Mouse (Mus musculus) erythroblast, embryonic 14.5 days (primary cell): ENCODE measurements around the gene Gm29094. TPM values are rescaled to one million over a fixed set of nuclear protein-coding genes. Genes with fewer than 3 reads are reported as not detected.
"Not testable (repeated sequence)": the region's sequence is repeated elsewhere in the genome, so short reads cannot be mapped to it uniquely, and the experiment has no call there.

ENCODE experiments used
- H3K27me3 ChIP-seq: 2 replicates; pipeline ENCODE4 v1.6.1; 2012; ENCODE audit warnings: inconsistent platforms; ENCODE audit not compliant: control insufficient read depth
- H3K36me3 ChIP-seq: 2 replicates; pipeline ENCODE4 v1.6.1; 2012; ENCODE audit warnings: mild to moderate bottlenecking, inconsistent platforms; ENCODE audit not compliant: control insufficient read depth
- H3K4me1 ChIP-seq: 2 replicates; pipeline ENCODE4 v1.6.1; 2012; ENCODE audit warnings: inconsistent platforms; ENCODE audit not compliant: control insufficient read depth
- H3K4me3 ChIP-seq: replicated peaks from 2 replicates; pipeline ENCODE3; 2012; ENCODE audit warnings: moderate library complexity, mild to moderate bottlenecking, inconsistent platforms
- H3K9me3 ChIP-seq: 2 replicates; pipeline ENCODE4 v1.6.1; 2012; ENCODE audit warnings: low read length, inconsistent platforms, mixed read lengths; ENCODE audit not compliant: control insufficient read depth
- polyA plus RNA-seq: library from polyadenylated mRNA; stranded (reverse); fragments of >175 nt; gene quantifications from 2 replicates; pipeline ENCODE4 v1.2.3, GENCODE M21; 2012

Gene Gm29094
- polyA plus RNA-seq: not detected in 2 replicates

- H3K9me3 ChIP-seq, H3K4me1 ChIP-seq, H3K27me3 ChIP-seq, H3K36me3 ChIP-seq, H3K4me3 ChIP-seq: not testable (repeated sequence)
Observed at GRCm38 (mm10) chr9:89198969-89199416, at the start of gene Gm29094, which contains the start of gene Bcl2a1b. Gene Gm29094, plus strand, starts transcription at chr9:89199379. Gene Bcl2a1b, plus strand, starts transcription at chr9:89199209.

- H3K9me3 ChIP-seq, H3K4me1 ChIP-seq, H3K27me3 ChIP-seq, H3K4me3 ChIP-seq, H3K36me3 ChIP-seq: not testable (repeated sequence)
Observed at GRCm38 (mm10) chr9:89172539-89172938, 26.6 kb upstream of the Gm29094 start.

GRCm38 (mm10) chr9:89178833-89179232, 20.3 kb upstream of the Gm29094 start:
- H3K36me3 ChIP-seq, H3K9me3 ChIP-seq, H3K27me3 ChIP-seq, H3K4me3 ChIP-seq, H3K4me1 ChIP-seq: not testable (repeated sequence)

- H3K9me3 ChIP-seq, H3K36me3 ChIP-seq, H3K27me3 ChIP-seq, H3K4me3 ChIP-seq, H3K4me1 ChIP-seq: not testable (repeated sequence)
Observed at GRCm38 (mm10) chr9:89179469-89179868, 19.7 kb upstream of the Gm29094 start.

GRCm38 (mm10) chr9:89187006-89187405, 12.2 kb upstream of the Gm29094 start:
- not testable (repeated sequence) for H3K4me3 ChIP-seq, H3K27me3 ChIP-seq, H3K36me3 ChIP-seq, H3K9me3 ChIP-seq, H3K4me1 ChIP-seq

- not testable (repeated sequence) for H3K27me3 ChIP-seq, H3K4me3 ChIP-seq, H3K4me1 ChIP-seq, H3K9me3 ChIP-seq, H3K36me3 ChIP-seq
Observed at GRCm38 (mm10) chr9:89195483-89195882, 3.7 kb upstream of the Gm29094 start.

- H3K4me3 ChIP-seq, H3K36me3 ChIP-seq, H3K9me3 ChIP-seq, H3K27me3 ChIP-seq, H3K4me1 ChIP-seq: not testable (repeated sequence)
Observed at GRCm38 (mm10) chr9:89197509-89197908, 1.7 kb upstream of the Gm29094 start.

- H3K4me1 ChIP-seq, H3K4me3 ChIP-seq, H3K36me3 ChIP-seq, H3K9me3 ChIP-seq, H3K27me3 ChIP-seq: not testable (repeated sequence)
Observed at GRCm38 (mm10) chr9:89198349-89198748, 830 bp upstream of the Gm29094 start.

- not testable (repeated sequence) for H3K4me1 ChIP-seq, H3K36me3 ChIP-seq, H3K4me3 ChIP-seq, H3K9me3 ChIP-seq, H3K27me3 ChIP-seq
Observed at GRCm38 (mm10) chr9:89202256-89202655, 3.1 kb downstream of the Gm29094 start.

GRCm38 (mm10) chr9:89208939-89209338, 9.8 kb downstream of the Gm29094 start:
- not testable (repeated sequence) for H3K36me3 ChIP-seq, H3K9me3 ChIP-seq, H3K4me3 ChIP-seq, H3K27me3 ChIP-seq, H3K4me1 ChIP-seq

- H3K36me3 ChIP-seq, H3K9me3 ChIP-seq, H3K4me1 ChIP-seq, H3K27me3 ChIP-seq: not testable (repeated sequence)
- peak within 1 kb of the TSS; percentile 42 for H3K4me3 ChIP-seq
Observed at GRCm38 (mm10) chr9:89210353-89211064, 11.3 kb downstream of the Gm29094 start, which contains the start of gene Mthfs. Gene Mthfs, plus strand, starts transcription at chr9:89210676.

GRCm38 (mm10) chr9:89211065-89211858, 12.1 kb downstream of the Gm29094 start:
- not testable (repeated sequence) for H3K27me3 ChIP-seq, H3K36me3 ChIP-seq, H3K9me3 ChIP-seq, H3K4me1 ChIP-seq, H3K4me3 ChIP-seq

- H3K4me1 ChIP-seq, H3K4me3 ChIP-seq, H3K9me3 ChIP-seq, H3K27me3 ChIP-seq, H3K36me3 ChIP-seq: not testable (repeated sequence)
Observed at GRCm38 (mm10) chr9:89212428-89212827, 13.2 kb downstream of the Gm29094 start.

GRCm38 (mm10) chr9:89218174-89218573, 19.0 kb downstream of the Gm29094 start:
- not testable (repeated sequence) for H3K4me3 ChIP-seq, H3K27me3 ChIP-seq, H3K4me1 ChIP-seq, H3K36me3 ChIP-seq, H3K9me3 ChIP-seq
